Mouse (Mus musculus): ENCODE results near the gene Pak4.

The Pak4 gene

GRCm38 (mm10) chr7:28586663-28587411 is 11.1 kb downstream of the Pak4 start:
- DNase-seq: peak; percentile 57

- no peak for DNase-seq
Measured at GRCm38 (mm10) chr7:28585001-28585400, 13.0 kb downstream of the Pak4 start.

- no peak for DNase-seq
Measured at GRCm38 (mm10) chr7:28584468-28584867, 13.5 kb downstream of the Pak4 start.

- DNase-seq: no peak
Measured at GRCm38 (mm10) chr7:28583570-28584344, 14.2 kb downstream of the Pak4 start.

- no peak for DNase-seq
Measured at GRCm38 (mm10) chr7:28582841-28583240, 15.1 kb downstream of the Pak4 start.

GRCm38 (mm10) chr7:28581721-28582120 is 16.3 kb downstream of the Pak4 start:
- DNase-seq: no peak

GRCm38 (mm10) chr7:28579826-28580225 is 18.2 kb downstream of the Pak4 start:
- no peak for DNase-seq

GRCm38 (mm10) chr7:28578543-28579053 is 19.4 kb downstream of the Pak4 start:
- DNase-seq: no peak

- DNase-seq: peak; percentile 66
Measured at GRCm38 (mm10) chr7:28577826-28578542, 20.0 kb downstream of the Pak4 start.

- DNase-seq: peak; percentile 84
Measured at GRCm38 (mm10) chr7:28576271-28576914, 21.6 kb downstream of the Pak4 start.

GRCm38 (mm10) chr7:28575597-28575996 is 22.4 kb downstream of the Pak4 start:
- DNase-seq: no peak

GRCm38 (mm10) chr7:28573236-28573635 is 24.7 kb downstream of the Pak4 start:
- DNase-seq: no peak

- no peak for DNase-seq
Measured at GRCm38 (mm10) chr7:28572689-28573088, 25.3 kb downstream of the Pak4 start.

- peak; percentile 72 for DNase-seq
Measured at GRCm38 (mm10) chr7:28570982-28571682, 26.9 kb downstream of the Pak4 start.

- peak; percentile 93 for DNase-seq
Measured at GRCm38 (mm10) chr7:28570291-28570981, 27.5 kb downstream of the Pak4 start.

GRCm38 (mm10) chr7:28568253-28568652 is 29.7 kb downstream of the Pak4 start:
- peak; percentile 80 for DNase-seq

GRCm38 (mm10) chr7:28567539-28567938 is 30.4 kb downstream of the Pak4 start:
- DNase-seq: no peak

- no peak for DNase-seq
Measured at GRCm38 (mm10) chr7:28565407-28565806, 32.6 kb downstream of the Pak4 start.

- no peak for DNase-seq
Measured at GRCm38 (mm10) chr7:28562951-28563350, 35.0 kb downstream of the Pak4 start.

GRCm38 (mm10) chr7:28562371-28562770 is 35.6 kb downstream of the Pak4 start:
- no peak for DNase-seq

- DNase-seq: no peak
Measured at GRCm38 (mm10) chr7:28561967-28562366, 36.0 kb downstream of the Pak4 start.
